In genomic region chr8:90825459-90825871, GRCm38 (mm10) we compare ENCODE assay signal across 13 mouse cellular contexts. TPM values are rescaled to one million over a fixed set of nuclear protein-coding genes. Genes with fewer than 3 reads are reported as not detected.
DNase-seq lines count a peak whose midpoint lies in the region; ATAC-seq lines count a peak whose summit lies in the region.
"Had no signal": no experiment of that assay in that cellular context is flagged by ENCODE, and none has a peak within 500 bp of the region (broad histone marks: within the 10 kb centered on the region; RNA-seq: fewer than 3 reads in every experiment).

No protein-coding gene starts in this region.

- no peaks in the 10 kb centered on the region for H3K36me3 ChIP-seq in midbrain, embryonic 11.5 days (ENCODE audit: control insufficient read depth, insufficient read depth, low read length)
- H3K36me3 ChIP-seq in midbrain, embryonic 10.5 days = no peaks in the 10 kb centered on the region
- H3K36me3 ChIP-seq in liver, embryonic 12.5 days = no peaks in the 10 kb centered on the region

- H3K4me2 ChIP-seq in midbrain, embryonic 11.5 days = no peak overlapping the region
- peak overlapping the region; percentile 19; the same call in 1 of the 2 replicates for H3K4me2 ChIP-seq in liver, embryonic 12.5 days
- H3K4me2 ChIP-seq: heart, embryonic 11.5 days had no signal

- H3K9me3 ChIP-seq in midbrain, embryonic 11.5 days (ENCODE audit: control insufficient read depth, low read length) = no peaks in the 10 kb centered on the region
- H3K9me3 ChIP-seq in midbrain, embryonic 10.5 days (replicated peaks) = no peaks in the 10 kb centered on the region
- no peaks in the 10 kb centered on the region for H3K9me3 ChIP-seq in liver, embryonic 12.5 days (replicated peaks)

- peak; percentile 10 for DNase-seq in midbrain, embryonic 11.5 days (ENCODE audit: low spot score, missing footprints)
- no peak for DNase-seq in midbrain, embryonic 10.5 days (ENCODE audit: low spot score)
- peak; percentile 72 to 76 for DNase-seq in kidney, adult 8-10 months
- DNase-seq in urinary bladder, postnatal 25 days (ENCODE audit: low spot score) = peak; percentile 42
- no peak for DNase-seq in left cerebral cortex, adult 11 months (ENCODE audit: low spot score)
- no peak for DNase-seq in layer of hippocampus, adult 9-11 months
- DNase-seq: adrenal gland, postnatal 36 days; gastrocnemius, adult 2 months had no signal

- H3K4me3 ChIP-seq in midbrain, embryonic 11.5 days (ENCODE audit: low read depth, low read length) = no peak overlapping the region
- no peak overlapping the region for H3K4me3 ChIP-seq in midbrain, embryonic 10.5 days
- H3K4me3 ChIP-seq in liver, embryonic 12.5 days = no peak overlapping the region
- H3K4me3 ChIP-seq: gastrocnemius, adult 2 months; myocyte had no signal

- no peak overlapping the region for H3K27ac ChIP-seq in midbrain, embryonic 11.5 days (ENCODE audit: low read depth, low read length)
- no peak overlapping the region for H3K27ac ChIP-seq in midbrain, embryonic 10.5 days (replicated peaks)
- H3K27ac ChIP-seq in liver, embryonic 12.5 days = no peak overlapping the region
- H3K27ac ChIP-seq: gastrocnemius, adult 2 months had no signal

- peaks cover 8% of the 10 kb centered on the region for H3K4me1 ChIP-seq in midbrain, embryonic 11.5 days (ENCODE audit: control insufficient read depth, insufficient read depth, low read length)
- peaks cover 22% of the 10 kb centered on the region for H3K4me1 ChIP-seq in midbrain, embryonic 10.5 days
- H3K4me1 ChIP-seq in liver, embryonic 12.5 days = peaks cover 24% of the 10 kb centered on the region

- no peaks in the 10 kb centered on the region for H3K27me3 ChIP-seq in midbrain, embryonic 11.5 days (ENCODE audit: control insufficient read depth, insufficient read depth, low read length)
- 0 out of 2 replicates have a peak, but pooled peaks cover 12% of the 10 kb centered on the region for H3K27me3 ChIP-seq in midbrain, embryonic 10.5 days (ENCODE audit: low read depth, poor library complexity, severe bottlenecking)
- H3K27me3 ChIP-seq in liver, embryonic 12.5 days (replicated peaks) = no peaks in the 10 kb centered on the region

- ATAC-seq in midbrain, embryonic 11.5 days (ENCODE audit: low FRiP score) = no peak
- no peak for ATAC-seq in liver, embryonic 12.5 days
- no peak for ATAC-seq in frontal cortex, adult (ENCODE audit: low TSS enrichment)

- H3K9ac ChIP-seq in midbrain, embryonic 11.5 days (ENCODE audit: low read length) = no peak overlapping the region
- H3K9ac ChIP-seq in liver, embryonic 12.5 days = no peak overlapping the region

- WGBS in midbrain, embryonic 11.5 days = 81% methylated on average over 9 of the region's 9 CpGs
- 85% methylated on average over 9 of the region's 9 CpGs for WGBS in midbrain, embryonic 10.5 days
- WGBS in liver, embryonic 12.5 days (ENCODE audit: insufficient replicate concordance) = 65% methylated on average over 9 of the region's 9 CpGs

RNA-seq across cellular contexts. Expression of gene Chd9, which starts 2.7 kb away (rescaled TPM):
- 35.8 and 38.1 TPM in 2 replicates for polyA plus RNA-seq in midbrain, embryonic 11.5 days (2014; fragmentation: Nextera tagmentation; extraction: Ambion mirVana)
- polyA plus RNA-seq in midbrain, embryonic 10.5 days (2016; fragmentation: Nextera tagmentation; extraction: Ambion mirVana) = 29.0 and 37.6 TPM in 2 replicates
- 15.2 and 15.7 TPM in 2 replicates for polyA plus RNA-seq in liver, embryonic 12.5 days (2016; fragmentation: Nextera tagmentation; extraction: Ambion mirVana)

RNA-seq across cellular contexts. Expression of gene Gm19935, which starts 8.3 kb away (rescaled TPM):
- not detected in 2 replicates for polyA plus RNA-seq in midbrain, embryonic 11.5 days (2014; fragmentation: Nextera tagmentation; extraction: Ambion mirVana)
- polyA plus RNA-seq in midbrain, embryonic 10.5 days (2016; fragmentation: Nextera tagmentation; extraction: Ambion mirVana) = not detected in 2 replicates
- not detected in 2 replicates for polyA plus RNA-seq in liver, embryonic 12.5 days (2016; fragmentation: Nextera tagmentation; extraction: Ambion mirVana)
- polyA plus RNA-seq: heart, embryonic 11.5 days; limb, embryonic 14.5 days; myocyte had no signal

Comparison
In these comparisons a context has a peak if more than half of its experiments do, and no peak if none do; other contexts are left out.
1. DNase-seq: peak in midbrain, embryonic 11.5 days (single experiment), kidney, adult 8-10 months (2 of 2) and urinary bladder, postnatal 25 days (single experiment); none in midbrain, embryonic 10.5 days (single experiment), left cerebral cortex, adult 11 months (single experiment) and layer of hippocampus, adult 9-11 months (single experiment).